Mouse (Mus musculus): Measurements from ENCODE around the gene Ptpru. TPM values are rescaled to one million over a fixed set of nuclear protein-coding genes. Genes with fewer than 3 reads are reported as not detected.

The Ptpru gene
- polyA plus RNA-seq (2014; fragmentation: Nextera tagmentation; extraction: Ambion mirVana): 19.8 and 20.0 TPM in 2 replicates

DNA sequence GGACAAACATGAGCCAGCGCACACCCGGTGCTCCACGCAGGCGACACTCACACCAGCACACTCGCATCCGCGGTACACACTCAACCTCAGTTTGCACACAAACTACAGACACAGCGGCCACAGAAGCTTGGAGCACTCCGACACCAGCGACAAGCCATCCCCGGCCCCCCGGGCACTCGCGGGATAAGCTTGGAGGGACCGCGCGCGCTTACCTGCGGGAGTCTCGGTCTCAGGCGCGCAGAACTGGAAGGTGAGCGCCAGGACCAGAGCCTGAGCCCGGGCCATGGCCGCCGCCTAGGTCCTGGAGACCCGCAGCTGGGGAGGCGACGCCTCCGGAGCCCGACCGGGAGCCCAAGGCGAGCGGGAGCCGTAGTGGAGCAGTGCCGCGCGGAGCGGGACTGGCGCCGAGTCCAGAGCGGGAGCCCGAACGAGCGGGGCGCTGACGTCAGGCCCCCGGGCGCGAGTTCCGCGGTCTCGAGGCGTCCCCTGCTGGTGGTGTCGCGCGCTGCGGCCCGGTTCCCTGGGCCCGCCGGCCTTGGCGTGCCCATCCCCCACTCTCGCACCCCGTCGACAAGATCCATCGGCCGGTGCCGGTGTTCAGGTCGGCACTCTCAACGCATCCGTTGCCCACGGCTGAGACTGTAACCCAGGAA is at the start of gene Ptpru:
Gene Ptpru, minus strand, starts transcription at position 417 of the 653 bp plus-strand sequence.
- DNase-seq (ENCODE audit: low spot score) (peak; percentile 91), ATAC-seq (ENCODE audit: low FRiP score) (peak; percentile 85)
- H3K9me3 ChIP-seq (ENCODE audit: control insufficient read depth, low read length): no peaks in the 10 kb centered on the region
- peak within 1 kb of the TSS; percentile 73 for H3K9ac ChIP-seq
- peak within 1 kb of the TSS; percentile 99 for H3K4me2 ChIP-seq (replicated peaks)
- no peaks in the 10 kb centered on the region for H3K36me3 ChIP-seq (replicated peaks; ENCODE audit: control insufficient read depth, insufficient read depth)
- under 1% methylated on average over 71 of the region's 72 CpGs for whole genome bisulfite sequencing
- H3K4me1 ChIP-seq (replicated peaks; ENCODE audit: control insufficient read depth, insufficient read depth, low read length): peaks cover 7% of the 10 kb centered on the region; the same call in 1 of the 2 replicates
- peak within 1 kb of the TSS; percentile 66 for H3K4me3 ChIP-seq (replicated peaks; ENCODE audit: low read length)
- H3K27me3 ChIP-seq (ENCODE audit: control insufficient read depth, insufficient read depth, low read length): peaks cover 53% of the 10 kb centered on the region
- H3K27ac ChIP-seq: no peak within 1 kb of the TSS

DNA sequence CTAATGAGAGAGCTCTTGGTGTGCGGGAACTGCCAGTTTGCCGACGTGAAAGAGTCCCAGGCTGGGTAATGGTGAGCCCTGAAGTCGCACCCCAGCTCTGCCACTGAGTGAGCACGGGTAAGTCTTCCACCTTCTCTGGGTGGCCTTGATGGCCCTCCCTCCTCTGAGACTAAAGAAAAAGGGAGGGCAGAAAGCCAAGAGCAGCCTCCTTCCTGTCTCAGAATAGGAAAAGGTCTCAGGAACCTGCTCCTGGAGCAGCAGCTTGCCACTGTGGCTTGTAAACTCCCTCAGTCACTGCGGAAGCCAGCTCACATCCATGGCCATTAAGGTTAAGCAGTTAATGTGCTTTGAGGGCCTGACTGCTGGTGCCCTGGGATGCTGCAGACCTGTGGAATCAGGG is 47.3 kb upstream of the Ptpru start:
- no peak overlapping the region for H3K9ac ChIP-seq
- no peak for DNase-seq (ENCODE audit: low spot score)
- H3K9me3 ChIP-seq (ENCODE audit: control insufficient read depth, low read length): no peaks in the 10 kb centered on the region
- H3K27me3 ChIP-seq (ENCODE audit: control insufficient read depth, insufficient read depth, low read length): no peaks in the 10 kb centered on the region
- no peak for ATAC-seq (ENCODE audit: low FRiP score)
- WGBS: 82% methylated on average over 6 of the region's 6 CpGs
- peaks cover 22% of the 10 kb centered on the region for H3K36me3 ChIP-seq (replicated peaks; ENCODE audit: control insufficient read depth, insufficient read depth)
- H3K4me2 ChIP-seq (replicated peaks): no peak overlapping the region
- no peak overlapping the region for H3K27ac ChIP-seq
- no peak overlapping the region for H3K4me3 ChIP-seq (replicated peaks; ENCODE audit: low read length)
- 0 out of 2 replicates have a peak, but pooled peaks cover 9% of the 10 kb centered on the region for H3K4me1 ChIP-seq (replicated peaks; ENCODE audit: control insufficient read depth, insufficient read depth, low read length)

DNA sequence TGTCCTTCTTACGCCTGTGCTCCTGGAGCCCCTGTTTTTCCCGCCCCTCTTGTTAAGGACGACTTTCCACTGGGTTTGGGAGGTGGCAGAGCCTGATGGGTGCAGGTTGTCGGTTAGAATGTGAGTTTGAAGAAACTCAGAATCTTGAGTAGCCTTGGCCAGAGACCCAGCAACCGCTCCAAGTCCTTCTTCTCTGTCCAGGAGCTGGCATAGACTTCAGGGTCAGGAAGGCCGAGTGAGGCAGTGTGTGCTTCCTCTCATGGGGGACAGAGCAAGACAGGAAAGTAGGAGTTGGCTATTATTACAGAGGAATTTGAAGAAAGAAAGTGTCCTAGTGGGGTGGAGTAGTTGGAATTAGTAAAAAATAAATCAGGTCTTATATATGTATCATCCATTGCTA is 45.5 kb upstream of the Ptpru start:
- Histone ChIP-seq H3K36me3 (replicated peaks; ENCODE audit: control insufficient read depth, insufficient read depth) (peaks cover 19% of the 10 kb centered on the region), H3K27ac (no peak overlapping the region), H3K4me2 (replicated peaks) (no peak overlapping the region), H3K27me3 (ENCODE audit: control insufficient read depth, insufficient read depth, low read length) (no peaks in the 10 kb centered on the region), H3K4me3 (replicated peaks; ENCODE audit: low read length) (no peak overlapping the region), H3K9ac (no peak overlapping the region), H3K4me1 (replicated peaks; ENCODE audit: control insufficient read depth, insufficient read depth, low read length) (peaks cover 13% of the 10 kb centered on the region), H3K9me3 (ENCODE audit: control insufficient read depth, low read length) (no peaks in the 10 kb centered on the region)
- WGBS: 80% methylated on average over 6 of the region's 6 CpGs
- DNase-seq (ENCODE audit: low spot score): no peak
- no peak for ATAC-seq (ENCODE audit: low FRiP score)

DNA sequence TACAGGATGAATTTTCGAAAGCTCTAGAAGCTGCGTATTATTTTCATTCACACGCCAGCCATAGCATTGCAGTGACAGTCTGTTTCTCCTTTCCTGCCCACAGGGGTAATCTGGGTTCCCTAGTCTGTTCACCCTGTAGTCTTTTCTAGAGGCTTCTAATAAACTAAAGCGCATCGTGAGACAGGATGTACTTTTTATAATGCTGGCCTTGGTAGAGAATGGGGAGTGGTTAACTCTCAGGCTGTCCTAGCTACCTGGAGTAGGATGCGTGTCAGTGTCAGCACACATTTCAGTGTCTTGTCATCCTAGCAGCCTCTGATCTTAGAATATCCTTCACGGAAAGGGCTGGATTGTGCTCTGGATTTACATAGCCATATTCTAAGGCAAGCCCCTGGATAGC is 43.2 kb upstream of the Ptpru start:
- Histone ChIP-seq H3K4me3 (replicated peaks; ENCODE audit: low read length) (no peak overlapping the region), H3K9ac (no peak overlapping the region), H3K27me3 (ENCODE audit: control insufficient read depth, insufficient read depth, low read length) (no peaks in the 10 kb centered on the region), H3K36me3 (replicated peaks; ENCODE audit: control insufficient read depth, insufficient read depth) (peaks cover 9% of the 10 kb centered on the region), H3K4me2 (replicated peaks) (no peak overlapping the region), H3K9me3 (ENCODE audit: control insufficient read depth, low read length) (no peaks in the 10 kb centered on the region), H3K4me1 (replicated peaks; ENCODE audit: control insufficient read depth, insufficient read depth, low read length) (peaks cover 30% of the 10 kb centered on the region), H3K27ac (no peak overlapping the region)
- 91% methylated on average over 7 of the region's 7 CpGs for WGBS
- DNase-seq (ENCODE audit: low spot score) (no peak), ATAC-seq (ENCODE audit: low FRiP score) (no peak)

DNA sequence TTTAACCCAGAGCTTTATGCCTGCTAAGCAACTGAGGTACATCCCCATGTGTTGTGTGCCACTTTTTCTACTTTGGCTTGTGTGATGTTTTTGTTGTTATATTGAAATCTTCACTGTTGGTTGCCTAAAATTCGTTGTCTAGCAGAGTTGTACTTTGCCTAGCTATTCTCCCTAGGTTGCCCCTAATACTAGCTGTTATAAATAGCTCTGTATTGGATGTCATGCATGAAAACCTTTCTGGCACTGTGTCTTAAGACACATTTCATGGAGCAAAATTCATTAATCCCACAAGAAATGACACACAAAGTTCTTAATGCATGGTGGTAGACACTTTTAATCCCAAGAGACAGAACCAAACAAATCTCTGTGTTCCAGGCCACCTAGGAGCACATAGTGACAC is 41.6 kb upstream of the Ptpru start:
- H3K27me3 ChIP-seq (ENCODE audit: control insufficient read depth, insufficient read depth, low read length): no peaks in the 10 kb centered on the region
- 70% methylated on average over 1 of the region's 1 CpGs for WGBS
- no peak overlapping the region for H3K9ac ChIP-seq
- DNase-seq (ENCODE audit: low spot score) (no peak), ATAC-seq (ENCODE audit: low FRiP score) (no peak)
- H3K4me1 ChIP-seq (replicated peaks; ENCODE audit: control insufficient read depth, insufficient read depth, low read length): peaks cover 44% of the 10 kb centered on the region
- H3K4me2 ChIP-seq (replicated peaks): no peak overlapping the region
- no peaks in the 10 kb centered on the region for H3K36me3 ChIP-seq (replicated peaks; ENCODE audit: control insufficient read depth, insufficient read depth)
- no peak overlapping the region for H3K4me3 ChIP-seq (replicated peaks; ENCODE audit: low read length)
- no peak overlapping the region for H3K27ac ChIP-seq
- H3K9me3 ChIP-seq (ENCODE audit: control insufficient read depth, low read length): no peaks in the 10 kb centered on the region

DNA sequence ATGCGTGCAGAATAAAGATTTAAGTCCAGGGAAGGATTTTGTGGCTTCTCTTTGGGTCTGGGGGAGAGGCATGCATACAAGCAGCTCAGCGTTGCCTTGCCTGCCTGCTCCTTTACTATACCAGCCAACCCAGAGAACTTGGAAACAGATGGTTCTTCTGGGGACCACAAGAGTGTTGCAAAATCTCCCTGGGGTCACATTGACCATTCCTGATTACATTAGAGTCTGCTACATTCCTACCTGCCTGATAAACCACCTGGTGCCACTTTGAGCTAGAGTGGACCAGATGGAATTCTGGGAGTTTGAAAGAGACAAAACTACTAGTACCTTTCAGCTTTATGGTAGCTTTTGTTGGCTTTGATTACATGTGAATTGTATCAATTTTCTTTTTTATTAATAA is 38.7 kb upstream of the Ptpru start:
- WGBS: 56% methylated on average over 2 of the region's 2 CpGs
- H3K36me3 ChIP-seq (replicated peaks; ENCODE audit: control insufficient read depth, insufficient read depth): no peaks in the 10 kb centered on the region
- no peaks in the 10 kb centered on the region for H3K9me3 ChIP-seq (ENCODE audit: control insufficient read depth, low read length)
- DNase-seq (ENCODE audit: low spot score) (no peak), ATAC-seq (ENCODE audit: low FRiP score) (no peak)
- H3K4me1 ChIP-seq (replicated peaks; ENCODE audit: control insufficient read depth, insufficient read depth, low read length): peaks cover 48% of the 10 kb centered on the region
- H3K9ac ChIP-seq: no peak overlapping the region
- no peak overlapping the region for H3K4me3 ChIP-seq (replicated peaks; ENCODE audit: low read length)
- H3K4me2 ChIP-seq (replicated peaks): peak overlapping the region; percentile 97
- H3K27me3 ChIP-seq (ENCODE audit: control insufficient read depth, insufficient read depth, low read length): no peaks in the 10 kb centered on the region
- no peak overlapping the region for H3K27ac ChIP-seq

DNA sequence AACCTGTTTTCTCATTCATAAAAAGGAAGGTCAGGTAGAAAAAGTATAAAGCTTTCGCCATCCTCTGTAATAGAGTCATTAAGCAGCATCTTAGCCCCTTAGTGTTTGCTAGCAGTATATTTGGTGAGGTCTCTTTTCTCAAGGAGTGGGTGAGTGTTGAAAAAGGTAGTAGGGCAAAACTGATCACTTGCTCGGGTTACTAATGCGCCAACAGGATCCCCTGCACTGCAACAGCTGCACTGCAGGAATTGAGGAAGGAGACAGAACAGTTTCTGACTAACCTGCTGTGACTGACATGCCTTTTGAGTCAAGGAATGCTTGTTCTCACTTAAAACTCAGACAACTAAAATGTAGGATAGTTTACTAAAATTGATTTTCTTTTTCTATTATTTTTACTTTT is 37.2 kb upstream of the Ptpru start:
- WGBS: 40% methylated on average over 3 of the region's 3 CpGs
- peak overlapping the region; percentile 99 for H3K9ac ChIP-seq
- H3K27me3 ChIP-seq (ENCODE audit: control insufficient read depth, insufficient read depth, low read length): no peaks in the 10 kb centered on the region
- H3K9me3 ChIP-seq (ENCODE audit: control insufficient read depth, low read length): no peaks in the 10 kb centered on the region
- H3K36me3 ChIP-seq (replicated peaks; ENCODE audit: control insufficient read depth, insufficient read depth): no peaks in the 10 kb centered on the region
- no peak for ATAC-seq (ENCODE audit: low FRiP score)
- H3K27ac ChIP-seq: no peak overlapping the region
- peak overlapping the region; percentile 96 for H3K4me3 ChIP-seq (replicated peaks; ENCODE audit: low read length)
- peak overlapping the region; percentile 97 for H3K4me2 ChIP-seq (replicated peaks)
- peaks cover 44% of the 10 kb centered on the region for H3K4me1 ChIP-seq (replicated peaks; ENCODE audit: control insufficient read depth, insufficient read depth, low read length)
- no peak for DNase-seq (ENCODE audit: low spot score)

DNA sequence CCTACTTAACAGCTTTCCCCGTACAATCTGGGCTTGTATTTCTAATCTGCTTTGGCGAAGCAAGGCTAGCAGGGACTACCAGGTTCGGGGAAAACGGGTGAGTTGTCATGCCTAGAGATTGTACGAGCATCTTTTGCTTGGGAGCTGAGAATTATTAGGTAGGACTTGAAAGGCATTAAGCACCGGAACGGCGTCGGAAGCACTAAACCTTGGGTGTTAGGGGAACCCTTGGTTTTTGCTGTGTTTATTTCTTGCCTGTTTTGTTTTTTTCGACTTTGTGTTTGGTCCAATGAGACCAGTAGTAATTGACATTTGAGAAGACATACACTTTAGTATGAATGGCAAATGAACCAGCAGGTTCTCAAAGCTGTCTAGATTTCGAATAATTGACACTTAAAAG is 36.5 kb upstream of the Ptpru start:
- Histone ChIP-seq H3K4me3 (replicated peaks; ENCODE audit: low read length) (peak overlapping the region; percentile 96), H3K4me2 (replicated peaks) (peak overlapping the region; percentile 97), H3K9me3 (ENCODE audit: control insufficient read depth, low read length) (no peaks in the 10 kb centered on the region), H3K36me3 (replicated peaks; ENCODE audit: control insufficient read depth, insufficient read depth) (no peaks in the 10 kb centered on the region), H3K27ac (peak overlapping the region; percentile 99; the same call in 1 of the 2 replicates), H3K9ac (peak overlapping the region; percentile 99), H3K4me1 (replicated peaks; ENCODE audit: control insufficient read depth, insufficient read depth, low read length) (peaks cover 44% of the 10 kb centered on the region), H3K27me3 (ENCODE audit: control insufficient read depth, insufficient read depth, low read length) (no peaks in the 10 kb centered on the region)
- ATAC-seq (ENCODE audit: low FRiP score): no peak
- no peak for DNase-seq (ENCODE audit: low spot score)
- 4% methylated on average over 11 of the region's 11 CpGs for WGBS

DNA sequence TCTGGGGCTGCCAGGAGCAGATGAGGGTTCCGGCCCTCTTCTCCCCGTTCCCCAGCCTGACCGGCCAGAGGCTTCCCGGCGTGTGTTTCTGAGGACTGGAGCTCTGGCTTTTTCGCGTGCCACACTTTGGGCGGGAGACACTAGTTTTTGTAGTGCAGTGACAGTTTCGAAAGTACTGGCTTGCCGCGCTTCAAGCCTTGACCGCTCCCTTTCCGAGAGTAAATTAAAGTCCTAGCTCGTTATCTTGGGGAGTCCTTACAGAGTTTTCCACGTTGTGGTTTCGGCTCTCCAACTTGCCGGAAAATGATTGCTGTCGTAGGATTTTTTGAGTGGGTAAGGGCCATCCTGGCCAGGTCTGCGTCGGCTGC is 36.1 kb upstream of the Ptpru start:
- peaks cover 44% of the 10 kb centered on the region for H3K4me1 ChIP-seq (replicated peaks; ENCODE audit: control insufficient read depth, insufficient read depth, low read length)
- DNase-seq (ENCODE audit: low spot score): no peak
- H3K4me3 ChIP-seq (replicated peaks; ENCODE audit: low read length): peak overlapping the region; percentile 96
- no peak; the same call in 1 of the 2 replicates for ATAC-seq (ENCODE audit: low FRiP score)
- no peaks in the 10 kb centered on the region for H3K9me3 ChIP-seq (ENCODE audit: control insufficient read depth, low read length)
- peak overlapping the region; percentile 99 for H3K9ac ChIP-seq
- H3K4me2 ChIP-seq (replicated peaks): peak overlapping the region; percentile 97
- peak overlapping the region; percentile 99 for H3K27ac ChIP-seq
- H3K36me3 ChIP-seq (replicated peaks; ENCODE audit: control insufficient read depth, insufficient read depth): no peaks in the 10 kb centered on the region
- no peaks in the 10 kb centered on the region for H3K27me3 ChIP-seq (ENCODE audit: control insufficient read depth, insufficient read depth, low read length)
- under 1% methylated on average over 20 of the region's 20 CpGs for WGBS

Data from hindbrain, embryonic 14.5 days (tissue).